Mouse (Mus musculus): ENCODE measurements around the gene 2810006K23Rik.

GRCm38 (mm10) chr5:124359641-124360040, 31.8 kb downstream of the 2810006K23Rik start:
- no peak for TF ChIP-seq MYOD1 (IDR thresholded peaks at IDR 0.05; ENCODE audit: control insufficient read depth, insufficient read length, low read depth)
- TF ChIP-seq CTCF (IDR thresholded peaks at IDR 0.05; ENCODE audit: control insufficient read depth, insufficient read depth, insufficient read length): no peak
- TF ChIP-seq FOSL1 (IDR thresholded peaks at IDR 0.05; ENCODE audit: insufficient read depth, low read length, poor library complexity, severe bottlenecking): no peak
- TF ChIP-seq MYOG (IDR thresholded peaks at IDR 0.05; ENCODE audit: control insufficient read depth, extremely low read depth, insufficient read length): no peak
- TF ChIP-seq CEBPB (IDR thresholded peaks at IDR 0.05; ENCODE audit: low read depth): no peak
- TF ChIP-seq USF1 (IDR thresholded peaks at IDR 0.05; ENCODE audit: low read depth): no peak
- TF ChIP-seq MAX (IDR thresholded peaks at IDR 0.05): no peak
